Mouse (Mus musculus) spleen, adult 12 weeks (tissue): ENCODE measurements around the gene Rad9b.

Experiments used
- DNase-seq: peaks from one replicate; pipeline ENCODE4 v3.0.0; 2022; ENCODE audit warnings: low spot score

Rad9b gene

GRCm38 (mm10) chr5:122284183-122285028, 69.6 kb downstream of the Rad9b start, which contains the start of gene Pptc7:
TSS of gene Pptc7 (plus strand) at chr5:122284365.
- DNase-seq: peak; percentile 79

GRCm38 (mm10) chr5:122283828-122284182, 70.2 kb downstream of the Rad9b start:
- DNase-seq: no peak

DNA sequence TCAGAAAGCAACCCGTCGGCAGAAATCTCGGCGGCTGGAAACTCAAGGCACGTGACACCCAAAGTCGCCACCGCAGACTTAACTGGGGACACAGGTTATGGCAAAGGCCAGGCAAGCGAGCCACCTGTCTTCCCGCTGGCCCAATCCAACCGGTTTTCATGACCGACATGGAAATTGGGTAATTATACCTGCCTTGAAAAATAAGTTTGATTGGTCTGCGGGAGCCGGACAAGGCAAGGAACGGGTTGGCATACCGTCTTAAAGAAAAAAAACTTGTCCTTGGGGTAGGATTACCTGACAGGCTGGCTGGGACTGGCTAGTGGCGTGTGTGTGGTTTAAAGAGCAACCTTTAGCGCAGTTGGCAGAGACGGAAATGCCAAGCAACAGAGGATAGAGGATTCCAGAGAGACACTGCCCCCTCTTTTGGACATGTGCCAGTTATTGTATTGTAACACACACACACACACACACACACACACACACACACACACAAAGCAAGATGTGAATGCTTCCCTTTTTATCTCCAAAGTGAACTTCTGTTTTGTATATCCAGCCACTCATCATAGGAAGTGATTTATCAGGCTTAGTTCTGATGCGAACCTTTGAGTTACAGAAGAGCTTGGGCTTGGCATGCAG, 73.1 kb downstream of the Rad9b start:
- DNase-seq: no peak

GRCm38 (mm10) chr5:122280422-122280826, 73.6 kb downstream of the Rad9b start:
- no peak for DNase-seq

GRCm38 (mm10) chr5:122279799-122280421, 74.1 kb downstream of the Rad9b start:
- no peak for DNase-seq

DNA sequence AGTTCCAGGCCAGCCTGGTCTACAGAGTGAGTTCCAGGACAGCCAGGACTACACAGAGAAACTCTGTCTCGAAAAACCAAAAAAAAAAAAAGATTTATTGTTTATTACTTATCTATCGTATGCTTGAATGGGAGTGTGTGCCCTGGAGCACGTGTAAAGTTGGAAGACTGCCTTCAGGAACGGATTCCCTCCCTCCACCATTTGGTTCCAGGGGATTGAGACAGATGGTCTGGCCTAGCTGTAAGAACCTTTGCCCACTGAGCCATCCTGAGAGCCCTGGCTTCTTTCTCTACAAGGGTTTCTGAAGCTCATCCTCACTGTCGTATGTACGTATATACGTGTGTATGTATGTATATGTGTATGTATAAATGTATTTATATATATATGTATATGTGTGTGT, 75.1 kb downstream of the Rad9b start:
- DNase-seq: no peak

DNA sequence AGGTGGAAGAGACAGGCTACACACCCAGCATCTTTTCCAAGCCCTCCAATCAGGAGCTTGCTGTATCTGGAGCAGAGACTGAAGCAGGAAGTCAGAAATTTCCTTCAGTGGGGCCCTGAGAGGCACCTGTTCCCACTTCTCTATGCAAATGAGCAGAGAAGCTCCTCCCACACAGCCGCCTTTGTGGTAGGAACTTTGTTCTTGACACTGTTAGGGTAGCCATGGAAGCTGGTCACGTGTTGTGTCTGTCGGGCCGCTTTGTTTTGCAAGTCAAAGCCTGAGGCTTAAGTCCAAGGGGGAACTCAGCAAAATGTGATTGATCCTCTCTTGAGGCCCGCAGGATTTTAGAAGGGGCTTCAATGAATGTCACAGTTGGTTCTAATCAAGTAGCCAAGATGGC, 79.2 kb downstream of the Rad9b start:
- DNase-seq: peak; percentile 42
